Mouse (Mus musculus): Measurements from ENCODE around the gene Pias4.
"Not testable (repeated sequence)": the region's sequence is repeated elsewhere in the genome, so short reads cannot be mapped to it uniquely, and the experiment has no call there.

GRCm38 (mm10) chr10:81169411-81169900 lies 1.7 kb upstream of the Pias4 start:
- not testable (repeated sequence) for TF ChIP-seq CTCF (IDR thresholded peaks at IDR 0.05; ENCODE audit: low read depth); EP300 (optimal IDR thresholded peaks at IDR 0.05)

Data from stomach, postnatal 0 days (tissue).